Mouse (Mus musculus): ENCODE results near the gene Tymp. TPM values are rescaled to one million over a fixed set of nuclear protein-coding genes. Genes with fewer than 3 reads are reported as not detected.
A peak's percentile ranks its signal among the peaks of the same experiment; 100 is the strongest.

Gene Tymp
- polyA plus RNA-seq, 1 experiment from 2014 or later, result 0.43 TPM

- H3K27ac ChIP-seq, result no peak overlapping the region
- H3K4me3 ChIP-seq (ENCODE audit: inconsistent target), result no peak overlapping the region
- WGBS (ENCODE audit: missing documents), result 14% methylated on average over 9 of the region's 10 CpGs
- no peaks in the 10 kb centered on the region for H3K36me3 ChIP-seq (ENCODE audit: inconsistent target)
- no peaks in the 10 kb centered on the region for H3K79me2 ChIP-seq (ENCODE audit: inconsistent target)
Observed at GRCm38 (mm10) chr15:89379429-89379828, 2.6 kb upstream of the Tymp start.

- Histone ChIP-seq H3K36me3 (ENCODE audit: inconsistent target) (no peaks in the 10 kb centered on the region), H3K4me3 (ENCODE audit: inconsistent target) (no peak within 1 kb of the TSS), H3K79me2 (ENCODE audit: inconsistent target) (no peaks in the 10 kb centered on the region), H3K27ac (no peak within 1 kb of the TSS)
- 3% methylated on average over 33 of the region's 33 CpGs for WGBS (ENCODE audit: missing documents)
Observed at GRCm38 (mm10) chr15:89378831-89379401, 2.1 kb upstream of the Tymp start, which contains the start of gene Odf3b. TSS of gene Odf3b (minus strand) at chr15:89379282.

GRCm38 (mm10) chr15:89377938-89378828 lies 1.3 kb upstream of the Tymp start:
- H3K27ac ChIP-seq, result no peak overlapping the region
- H3K36me3 ChIP-seq (ENCODE audit: inconsistent target), result no peaks in the 10 kb centered on the region
- no peaks in the 10 kb centered on the region; the same call in 1 of the 2 replicates for H3K79me2 ChIP-seq (ENCODE audit: inconsistent target)
- 11% methylated on average over 45 of the region's 46 CpGs for WGBS (ENCODE audit: missing documents)
- H3K4me3 ChIP-seq (ENCODE audit: inconsistent target), result no peak overlapping the region

GRCm38 (mm10) chr15:89377362-89377761 lies 523 bp upstream of the Tymp start:
- no peak overlapping the region for H3K27ac ChIP-seq
- H3K36me3 ChIP-seq (ENCODE audit: inconsistent target), result no peaks in the 10 kb centered on the region
- no peak overlapping the region for H3K4me3 ChIP-seq (ENCODE audit: inconsistent target)
- H3K79me2 ChIP-seq (ENCODE audit: inconsistent target), result peaks cover 5% of the 10 kb centered on the region; the same call in 1 of the 2 replicates
- WGBS (ENCODE audit: missing documents), result 37% methylated on average over 18 of the region's 18 CpGs

- Histone ChIP-seq H3K79me2 (ENCODE audit: inconsistent target) (peaks cover 7% of the 10 kb centered on the region; the same call in 1 of the 2 replicates), H3K27ac (no peak overlapping the region), H3K36me3 (ENCODE audit: inconsistent target) (peaks cover 7% of the 10 kb centered on the region), H3K4me3 (ENCODE audit: inconsistent target) (no peak overlapping the region)
- WGBS (ENCODE audit: missing documents), result 89% methylated on average over 7 of the region's 7 CpGs
Observed at GRCm38 (mm10) chr15:89376040-89376439, 799 bp downstream of the Tymp start.

GRCm38 (mm10) chr15:89374801-89375534 lies 1.9 kb downstream of the Tymp start:
- Histone ChIP-seq H3K4me3 (ENCODE audit: inconsistent target) (no peak overlapping the region), H3K27ac (no peak overlapping the region), H3K36me3 (ENCODE audit: inconsistent target) (peaks cover 15% of the 10 kb centered on the region), H3K79me2 (ENCODE audit: inconsistent target) (peaks cover 7% of the 10 kb centered on the region; the same call in 1 of the 2 replicates)
- 97% methylated on average over 17 of the region's 17 CpGs for WGBS (ENCODE audit: missing documents)

GRCm38 (mm10) chr15:89374340-89374739 lies 2.5 kb downstream of the Tymp start:
- WGBS (ENCODE audit: missing documents), result 74% methylated on average over 9 of the region's 9 CpGs

GRCm38 (mm10) chr15:89373762-89374248 lies 3.0 kb downstream of the Tymp start, which contains the start of gene Sco2:
TSS of gene Sco2 (minus strand) at chr15:89373846.
- H3K27ac ChIP-seq, result peak within 1 kb of the TSS; percentile 58

More at GRCm38 (mm10) chr15:89374340-89374739, 2.5 kb downstream of the Tymp start:
- Histone ChIP-seq H3K36me3 (ENCODE audit: inconsistent target) (peaks cover 21% of the 10 kb centered on the region), H3K27ac (0 out of 2 replicates have a peak overlapping the region, but pooled peaks have one; percentile 58), H3K79me2 (ENCODE audit: inconsistent target) (peaks cover 7% of the 10 kb centered on the region; the same call in 1 of the 2 replicates), H3K4me3 (ENCODE audit: inconsistent target) (peak overlapping the region; percentile 45; the same call in 1 of the 2 replicates)

GRCm38 (mm10) chr15:89373027-89373761 lies 3.6 kb downstream of the Tymp start:
- 2% methylated on average over 35 of the region's 35 CpGs for whole genome bisulfite sequencing (ENCODE audit: missing documents)

More at GRCm38 (mm10) chr15:89373762-89374248, 3.0 kb downstream of the Tymp start, which contains the start of gene Sco2:
- peak within 1 kb of the TSS; percentile 45 for H3K4me3 ChIP-seq (ENCODE audit: inconsistent target)
- under 1% methylated on average over 42 of the region's 42 CpGs for WGBS (ENCODE audit: missing documents)
- peaks cover 7% of the 10 kb centered on the region; the same call in 1 of the 2 replicates for H3K79me2 ChIP-seq (ENCODE audit: inconsistent target)
- peaks cover 26% of the 10 kb centered on the region for H3K36me3 ChIP-seq (ENCODE audit: inconsistent target)

GRCm38 (mm10) chr15:89372536-89372935 lies 4.3 kb downstream of the Tymp start:
- peaks cover 7% of the 10 kb centered on the region; the same call in 1 of the 2 replicates for H3K79me2 ChIP-seq (ENCODE audit: inconsistent target)
- H3K36me3 ChIP-seq (ENCODE audit: inconsistent target), result peaks cover 36% of the 10 kb centered on the region
- H3K27ac ChIP-seq, result no peak overlapping the region
- peak overlapping the region; percentile 45; the same call in 1 of the 2 replicates for H3K4me3 ChIP-seq (ENCODE audit: inconsistent target)
- WGBS (ENCODE audit: missing documents), result 95% methylated on average over 5 of the region's 7 CpGs

More at GRCm38 (mm10) chr15:89373027-89373761, 3.6 kb downstream of the Tymp start:
- peak overlapping the region; percentile 58 for H3K27ac ChIP-seq
- H3K79me2 ChIP-seq (ENCODE audit: inconsistent target), result peaks cover 7% of the 10 kb centered on the region; the same call in 1 of the 2 replicates
- H3K36me3 ChIP-seq (ENCODE audit: inconsistent target), result peaks cover 29% of the 10 kb centered on the region
- peak overlapping the region; percentile 45 for H3K4me3 ChIP-seq (ENCODE audit: inconsistent target)

GRCm38 (mm10) chr15:89372068-89372467 lies 4.8 kb downstream of the Tymp start:
- Histone ChIP-seq H3K79me2 (ENCODE audit: inconsistent target) (peaks cover 7% of the 10 kb centered on the region; the same call in 1 of the 2 replicates), H3K4me3 (ENCODE audit: inconsistent target) (no peak overlapping the region), H3K27ac (no peak overlapping the region), H3K36me3 (ENCODE audit: inconsistent target) (peaks cover 40% of the 10 kb centered on the region)
- WGBS (ENCODE audit: missing documents), result 84% methylated on average over 13 of the region's 13 CpGs

- Histone ChIP-seq H3K36me3 (ENCODE audit: inconsistent target) (peaks cover 95% of the 10 kb centered on the region), H3K27ac (no peak overlapping the region), H3K79me2 (ENCODE audit: inconsistent target) (peaks cover 26% of the 10 kb centered on the region), H3K4me3 (ENCODE audit: inconsistent target) (no peak overlapping the region)
- 100% methylated on average over 4 of the region's 4 CpGs for WGBS (ENCODE audit: missing documents)
Observed at GRCm38 (mm10) chr15:89365141-89365551, 11.7 kb downstream of the Tymp start.

GRCm38 (mm10) chr15:89363051-89363450 lies 13.8 kb downstream of the Tymp start:
- 93% methylated on average over 7 of the region's 7 CpGs for WGBS (ENCODE audit: missing documents)
- Histone ChIP-seq H3K79me2 (ENCODE audit: inconsistent target) (peaks cover 47% of the 10 kb centered on the region), H3K36me3 (ENCODE audit: inconsistent target) (peaks cover 78% of the 10 kb centered on the region)

More at GRCm38 (mm10) chr15:89363051-89363450, 13.8 kb downstream of the Tymp start:
- no peak overlapping the region for H3K4me3 ChIP-seq (ENCODE audit: inconsistent target)
- no peak overlapping the region for H3K27ac ChIP-seq

Data from macrophage (primary cell).